Mouse (Mus musculus) forebrain, embryonic 12.5 days (tissue): ENCODE measurements at regions not wholly inside any gene's neighbourhood (a gene's known extent, or its start where the extent isn't known, plus 50 kb on each side); places are given as distances from the start of the nearest gene placed in this dataset.

Experiments used
- ATAC-seq: fragments of 200-750 bp; cut with Nextera tagmentation; 2 replicates; pipeline ENCODE4 v1.8.0; 2017; ENCODE audit warnings: moderate TSS enrichment; ENCODE audit not compliant: low FRiP score
- H3K27ac ChIP-seq: fragments of 300-500 bp; sonication (generic); 2 replicates; pipeline ENCODE4 v1.5.1; 2016; ENCODE audit warnings: mild to moderate bottlenecking
- H3K27me3 ChIP-seq: fragments of 300-500 bp; sonication (generic); 2 replicates; pipeline ENCODE4 v1.6.1; 2016; ENCODE audit warnings: mild to moderate bottlenecking
- H3K36me3 ChIP-seq: fragments of 300-500 bp; sonication (generic); replicated peaks from 2 replicates; pipeline ENCODE4 v1.6.1; 2016; ENCODE audit warnings: mild to moderate bottlenecking
- H3K4me1 ChIP-seq: fragments of 300-500 bp; sonication (generic); 2 replicates; pipeline ENCODE4 v1.6.1; 2016
- H3K4me2 ChIP-seq: fragments of 300-500 bp; sonication (generic); 2 replicates; pipeline ENCODE4 v1.6.1; 2016; ENCODE audit warnings: mild to moderate bottlenecking, moderate library complexity
- H3K4me3 ChIP-seq: fragments of 300-500 bp; sonication (generic); replicated peaks from 2 replicates; pipeline ENCODE4 v1.5.1; 2016; ENCODE audit warnings: mild to moderate bottlenecking
- H3K9ac ChIP-seq: fragments of 300-500 bp; sonication (generic); 2 replicates; pipeline ENCODE4 v1.6.1; 2016; ENCODE audit warnings: mild to moderate bottlenecking
- H3K9me3 ChIP-seq: fragments of 300-500 bp; sonication (generic); 2 replicates; pipeline ENCODE4 v1.6.1; 2016
- WGBS: fragments of 180-500 bp; shearing (Covaris S2); methylation state at CpG from one replicate; pipeline ENCODE4 v1.1.7; 2016; 5-methylcytosine and 5-hydroxymethylcytosine counted together

DNA sequence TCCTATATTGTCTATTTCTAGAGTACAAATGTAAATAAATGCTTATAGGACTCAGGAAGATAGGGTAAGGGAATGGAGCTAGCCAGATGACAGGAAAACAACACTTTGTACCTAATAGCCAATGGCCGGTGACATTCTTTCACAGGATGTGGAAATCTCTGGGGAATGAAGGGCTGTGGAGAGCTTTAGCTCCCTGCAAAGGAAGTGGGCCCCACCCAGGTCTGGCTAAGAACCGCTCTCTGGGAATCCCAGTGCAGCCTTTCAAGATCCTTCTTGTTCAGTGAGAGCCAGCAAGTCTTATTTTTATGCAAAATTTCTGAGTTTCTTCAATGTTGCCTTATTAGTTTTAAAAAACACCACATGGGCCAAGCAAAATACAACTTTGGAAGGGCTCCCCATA is 54.7 kb upstream of the Pappa2 start:
- no peak for ATAC-seq
- Histone ChIP-seq H3K4me2 (no peak overlapping the region), H3K36me3 (no peaks in the 10 kb centered on the region), H3K4me1 (no peaks in the 10 kb centered on the region), H3K27me3 (no peaks in the 10 kb centered on the region), H3K9ac (no peak overlapping the region), H3K27ac (no peak overlapping the region), H3K4me3 (no peak overlapping the region), H3K9me3 (no peaks in the 10 kb centered on the region)
- 88% methylated on average over 2 of the region's 2 CpGs for WGBS

DNA sequence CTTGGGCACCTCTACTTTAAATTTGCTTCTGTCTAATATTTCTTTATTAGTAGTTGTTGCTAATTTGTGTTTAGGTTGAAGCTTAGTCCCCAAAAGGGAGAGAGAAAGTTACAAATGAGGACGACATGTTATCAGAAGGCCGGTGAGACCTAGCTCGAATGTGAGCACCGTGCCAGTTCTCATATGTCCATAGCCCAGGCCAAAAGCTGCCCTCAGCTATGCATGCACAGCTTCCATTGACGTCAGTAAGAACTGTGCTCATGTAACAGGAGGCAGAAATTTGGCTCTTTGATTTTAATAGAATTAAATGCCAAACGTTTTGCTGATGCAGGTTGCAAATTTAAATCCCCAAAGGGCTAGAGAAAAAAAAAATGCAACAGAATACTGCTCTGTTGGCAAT is 56.1 kb upstream of the Pappa2 start:
- H3K9ac ChIP-seq = no peak overlapping the region
- H3K4me1 ChIP-seq = no peaks in the 10 kb centered on the region
- no peak overlapping the region for H3K27ac ChIP-seq
- H3K9me3 ChIP-seq = no peaks in the 10 kb centered on the region
- no peaks in the 10 kb centered on the region for H3K27me3 ChIP-seq
- 77% methylated on average over 6 of the region's 6 CpGs for WGBS
- H3K4me3 ChIP-seq = no peak overlapping the region
- H3K36me3 ChIP-seq = no peaks in the 10 kb centered on the region
- no peak for ATAC-seq
- H3K4me2 ChIP-seq = no peak overlapping the region

DNA sequence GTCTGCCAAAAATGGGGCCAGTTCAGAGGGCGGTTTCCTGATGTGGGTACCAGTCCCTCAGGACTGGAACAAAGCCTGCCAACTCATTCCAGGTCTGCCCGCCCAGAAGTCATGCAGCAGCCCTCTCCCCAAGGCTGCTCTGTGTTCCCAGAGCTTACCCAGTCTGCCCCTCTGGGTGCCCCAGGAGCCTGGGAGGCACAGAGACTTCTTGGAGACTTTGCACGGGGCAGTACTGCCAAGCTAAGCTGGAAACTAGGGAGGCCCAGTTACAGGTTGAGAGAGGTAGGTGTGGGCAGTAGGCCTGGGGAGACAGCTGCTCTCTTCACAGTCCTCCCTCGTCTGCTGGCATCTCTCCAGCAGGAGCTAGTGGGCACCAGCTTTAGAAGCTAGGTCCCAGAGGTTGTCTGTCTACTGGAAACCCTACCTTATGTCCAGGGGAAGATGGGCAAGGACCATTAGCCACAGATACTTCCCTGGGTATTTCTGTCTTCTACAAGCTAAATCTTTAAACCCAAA is 65.6 kb upstream of the Pappa2 start:
- 72% methylated on average over 4 of the region's 4 CpGs for WGBS
- Histone ChIP-seq H3K27me3 (no peaks in the 10 kb centered on the region), H3K9me3 (no peaks in the 10 kb centered on the region), H3K4me2 (no peak overlapping the region), H3K4me1 (no peaks in the 10 kb centered on the region), H3K27ac (no peak overlapping the region), H3K9ac (no peak overlapping the region), H3K36me3 (no peaks in the 10 kb centered on the region), H3K4me3 (no peak overlapping the region)
- ATAC-seq = no peak

DNA sequence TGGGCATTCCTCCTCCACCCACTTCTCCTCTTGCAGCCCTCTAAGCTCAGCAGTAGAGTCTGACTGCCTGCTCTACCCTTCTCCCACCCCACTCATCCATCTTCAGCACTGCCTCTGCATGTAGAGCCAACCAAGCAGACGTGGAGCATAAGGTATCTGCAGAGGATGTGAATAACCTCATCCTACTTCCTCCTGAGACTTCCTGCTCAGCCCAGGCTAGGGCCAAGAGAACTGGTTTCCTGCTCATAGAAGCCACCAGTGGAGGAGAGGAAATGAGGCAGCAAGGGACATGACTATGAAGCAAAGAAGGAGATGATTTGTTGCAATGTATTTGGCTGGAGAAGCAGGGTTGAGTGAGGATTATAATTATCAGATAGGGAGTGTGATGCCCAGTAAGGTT is 84.7 kb upstream of the Pappa2 start:
- H3K4me3 ChIP-seq = no peak overlapping the region
- H3K9ac ChIP-seq = no peak overlapping the region
- H3K4me2 ChIP-seq = no peak overlapping the region
- H3K36me3 ChIP-seq = no peaks in the 10 kb centered on the region
- H3K27ac ChIP-seq = no peak overlapping the region
- H3K4me1 ChIP-seq = no peaks in the 10 kb centered on the region
- 79% methylated on average over 1 of the region's 1 CpGs for WGBS
- H3K9me3 ChIP-seq = no peaks in the 10 kb centered on the region
- no peak for ATAC-seq
- no peaks in the 10 kb centered on the region for H3K27me3 ChIP-seq

DNA sequence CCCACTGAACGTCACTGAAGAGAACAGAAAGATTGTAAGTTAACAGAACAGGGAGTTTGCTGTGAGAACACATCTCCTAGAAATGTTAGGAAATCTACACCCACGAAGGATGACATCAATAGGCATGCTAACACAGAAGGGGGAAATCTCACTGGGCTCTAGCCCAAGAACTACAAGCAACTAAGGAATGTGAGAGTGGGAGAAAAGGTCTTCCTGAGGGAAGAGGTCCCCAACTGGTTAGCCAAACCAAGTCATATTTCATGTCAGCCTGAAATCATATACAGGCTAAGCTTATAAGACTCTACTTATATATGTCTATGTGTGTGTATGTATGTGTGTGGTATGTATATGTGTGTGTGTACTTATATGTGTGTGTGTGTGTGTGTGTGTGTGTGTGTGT is 118.9 kb upstream of the Pappa2 start:
- 79% methylated on average over 2 of the region's 2 CpGs for WGBS
- ATAC-seq = no peak
- Histone ChIP-seq H3K4me1 (no peaks in the 10 kb centered on the region), H3K27ac (no peak overlapping the region), H3K9me3 (no peaks in the 10 kb centered on the region), H3K9ac (no peak overlapping the region), H3K27me3 (no peaks in the 10 kb centered on the region), H3K4me3 (no peak overlapping the region), H3K36me3 (no peaks in the 10 kb centered on the region), H3K4me2 (no peak overlapping the region)

DNA sequence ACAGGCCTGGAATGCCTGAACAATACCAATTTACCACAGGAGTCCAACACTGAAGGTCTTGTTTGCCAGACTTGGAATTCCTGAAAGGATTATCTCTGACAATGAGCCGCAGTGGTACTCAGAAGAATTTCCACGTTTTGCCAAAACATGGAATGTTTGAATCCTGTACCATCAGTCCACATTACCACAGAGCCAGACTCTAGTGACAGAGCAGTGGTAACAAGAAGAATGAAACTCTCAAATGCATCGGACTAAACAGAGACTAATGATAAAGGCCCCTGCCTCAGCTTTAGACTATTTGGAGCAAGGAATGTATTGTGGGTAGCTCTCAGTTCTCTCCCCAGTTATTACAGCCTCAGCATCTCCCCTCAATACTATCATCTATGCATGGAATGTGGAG is 109.9 kb upstream of the Cop1 start:
- no peaks in the 10 kb centered on the region for H3K9me3 ChIP-seq
- no peak overlapping the region for H3K4me3 ChIP-seq
- no peaks in the 10 kb centered on the region for H3K27me3 ChIP-seq
- no peak overlapping the region for H3K9ac ChIP-seq
- ATAC-seq = no peak
- H3K4me2 ChIP-seq = no peak overlapping the region
- no peaks in the 10 kb centered on the region for H3K4me1 ChIP-seq
- no peak overlapping the region for H3K27ac ChIP-seq
- H3K36me3 ChIP-seq = no peaks in the 10 kb centered on the region
- WGBS = 33% methylated on average over 3 of the region's 3 CpGs

DNA sequence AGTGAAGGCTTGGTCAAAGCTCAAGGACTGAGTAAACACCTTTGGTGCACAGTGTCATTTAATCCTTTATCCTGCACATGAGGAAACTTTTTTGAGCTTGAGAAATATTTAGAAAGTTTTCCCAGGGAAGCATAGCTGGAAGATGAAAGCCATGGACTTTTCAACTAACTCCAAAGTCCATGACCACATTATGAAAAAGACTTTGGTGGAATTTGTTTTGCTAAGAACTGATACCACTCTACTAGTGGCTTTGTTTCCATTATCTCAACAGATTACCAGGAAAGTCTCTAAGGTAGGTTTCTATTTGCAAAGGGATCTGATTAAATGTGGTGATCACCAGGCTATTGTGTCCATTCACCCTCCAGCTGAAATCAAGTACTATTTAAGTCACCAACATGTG is 107.2 kb upstream of the Cop1 start:
- H3K4me3 ChIP-seq = no peak overlapping the region
- no peak overlapping the region for H3K4me2 ChIP-seq
- H3K9ac ChIP-seq = no peak overlapping the region
- H3K36me3 ChIP-seq = no peaks in the 10 kb centered on the region
- ATAC-seq = no peak
- H3K27ac ChIP-seq = no peak overlapping the region
- H3K9me3 ChIP-seq = no peaks in the 10 kb centered on the region
- no peaks in the 10 kb centered on the region for H3K27me3 ChIP-seq
- H3K4me1 ChIP-seq = no peaks in the 10 kb centered on the region

DNA sequence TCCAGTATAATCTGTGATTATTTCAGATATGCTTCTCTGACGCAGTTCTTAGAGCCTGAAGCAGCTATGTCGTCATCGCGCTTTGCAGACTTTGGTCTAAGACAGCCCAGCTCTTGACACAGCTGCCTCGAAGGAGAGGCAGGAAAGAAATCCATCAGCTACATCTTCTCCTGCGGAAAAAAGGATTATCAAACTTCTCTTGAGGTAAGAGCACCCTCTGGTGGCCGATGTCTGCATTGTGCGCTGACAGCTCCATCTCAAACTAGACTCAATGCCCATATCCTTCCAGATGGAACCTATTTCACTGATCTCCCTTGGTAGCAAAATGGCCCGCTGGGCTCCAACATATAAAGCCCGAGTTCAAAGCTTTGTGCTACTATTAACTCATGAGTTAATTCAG is 96.8 kb upstream of the Cop1 start:
- Histone ChIP-seq H3K9me3 (no peaks in the 10 kb centered on the region), H3K27me3 (no peaks in the 10 kb centered on the region), H3K27ac (no peak overlapping the region), H3K4me2 (0 out of 2 replicates have a peak overlapping the region, but pooled peaks have one; percentile 24), H3K4me1 (no peaks in the 10 kb centered on the region), H3K9ac (no peak overlapping the region), H3K4me3 (no peak overlapping the region), H3K36me3 (no peaks in the 10 kb centered on the region)
- peak; percentile 73 for ATAC-seq
- WGBS = 13% methylated on average over 10 of the region's 10 CpGs

DNA sequence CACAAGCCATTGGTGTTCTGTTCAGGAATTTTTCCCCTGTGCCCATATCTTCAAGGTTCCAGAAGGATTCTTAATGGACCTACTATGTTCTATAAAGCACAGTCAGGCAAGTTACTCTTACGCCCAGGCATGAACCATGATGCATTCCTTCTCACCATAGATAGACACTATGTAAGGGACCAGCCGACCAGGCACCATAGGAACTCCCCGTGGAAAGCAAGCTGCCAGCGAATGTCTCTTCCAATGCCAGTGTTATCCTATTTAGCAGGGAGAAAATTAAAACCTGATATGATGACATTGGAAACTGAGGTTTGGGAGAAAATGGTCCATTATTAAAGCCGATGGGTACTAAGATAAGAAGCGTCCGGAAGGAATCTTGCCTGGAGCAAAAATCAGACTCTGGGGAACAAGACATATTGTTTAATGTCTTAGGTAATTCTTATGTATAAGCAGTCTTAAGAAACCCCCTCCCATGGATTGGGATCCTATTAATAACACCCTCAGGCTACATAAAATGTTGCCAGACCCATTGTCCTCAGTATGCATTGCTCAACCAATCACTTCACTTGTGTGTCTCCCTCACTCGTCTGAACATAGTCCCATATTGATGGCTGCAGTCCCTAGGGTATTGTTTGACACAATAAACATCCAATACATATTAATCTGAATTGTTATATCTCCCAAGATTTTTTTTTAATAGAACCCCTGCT is 84.2 kb upstream of the Cop1 start:
- Histone ChIP-seq H3K4me2 (no peak overlapping the region), H3K27ac (no peak overlapping the region), H3K4me3 (no peak overlapping the region), H3K36me3 (no peaks in the 10 kb centered on the region), H3K4me1 (no peaks in the 10 kb centered on the region), H3K27me3 (no peaks in the 10 kb centered on the region), H3K9me3 (no peaks in the 10 kb centered on the region), H3K9ac (no peak overlapping the region)
- WGBS = 83% methylated on average over 8 of the region's 8 CpGs
- no peak for ATAC-seq

DNA sequence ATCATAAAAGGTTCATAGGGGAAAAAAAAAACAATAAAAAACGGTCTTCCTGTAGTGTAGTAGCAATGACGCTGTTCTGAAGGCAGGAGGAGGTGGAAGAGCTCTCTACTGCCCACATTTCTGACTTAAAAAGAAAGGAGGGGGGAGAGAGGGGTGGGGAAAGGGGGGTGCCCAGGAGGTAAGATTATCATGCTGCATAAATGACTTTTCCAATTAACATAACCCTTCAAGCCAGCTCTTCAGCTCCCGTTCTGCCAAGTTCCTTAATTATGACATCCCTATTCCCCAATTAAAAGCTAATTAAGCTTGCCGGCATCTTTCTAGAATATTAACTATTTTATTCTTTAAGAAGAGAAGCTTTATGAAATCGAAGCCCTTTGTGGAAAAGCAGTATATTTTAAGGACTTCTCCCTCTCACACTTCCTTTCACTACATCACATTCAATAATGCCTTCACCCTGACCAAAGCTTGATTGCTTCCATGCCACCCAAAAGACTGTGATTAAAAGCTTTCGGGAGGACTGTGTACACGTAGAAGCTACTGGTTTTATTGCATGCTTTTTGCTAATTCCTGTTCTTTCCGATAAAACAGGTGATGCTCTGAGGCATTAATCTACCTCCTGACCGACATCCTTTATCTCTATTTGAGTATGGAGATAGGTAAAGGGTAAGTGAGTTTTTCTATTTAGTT is 83.5 kb upstream of the Cop1 start:
- H3K9me3 ChIP-seq = no peaks in the 10 kb centered on the region
- WGBS = 54% methylated on average over 9 of the region's 9 CpGs
- H3K4me3 ChIP-seq = no peak overlapping the region
- peak; percentile 44; the same call in 1 of the 2 replicates for ATAC-seq
- no peaks in the 10 kb centered on the region for H3K36me3 ChIP-seq
- no peaks in the 10 kb centered on the region for H3K27me3 ChIP-seq
- no peaks in the 10 kb centered on the region for H3K4me1 ChIP-seq
- no peak overlapping the region for H3K9ac ChIP-seq
- H3K27ac ChIP-seq = peak overlapping the region; percentile 59; the same call in 1 of the 2 replicates
- H3K4me2 ChIP-seq = no peak overlapping the region

DNA sequence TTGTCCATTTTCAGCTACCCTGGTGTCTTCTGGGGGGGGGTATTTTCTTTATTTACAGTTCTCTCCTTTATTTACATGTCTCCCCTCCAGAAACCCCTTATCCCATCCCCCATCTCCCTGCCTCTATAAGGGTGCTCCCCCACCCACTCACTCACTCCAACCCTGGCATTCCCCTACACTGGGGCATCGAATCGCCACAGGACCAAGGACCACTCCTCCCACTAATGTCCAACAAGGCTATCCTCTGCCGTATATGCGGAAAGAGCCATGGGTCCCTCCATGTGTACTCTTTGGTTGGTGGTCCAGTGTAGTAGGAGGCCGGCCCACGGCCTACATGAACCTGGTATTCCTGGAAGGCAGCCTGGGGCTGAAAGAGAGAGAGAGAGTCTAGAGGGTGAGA is 82.9 kb upstream of the Cop1 start:
- H3K4me2 ChIP-seq = no peak overlapping the region
- peak overlapping the region; percentile 59; the same call in 1 of the 2 replicates for H3K27ac ChIP-seq
- 80% methylated on average over 6 of the region's 6 CpGs for WGBS
- H3K9ac ChIP-seq = no peak overlapping the region
- no peaks in the 10 kb centered on the region for H3K27me3 ChIP-seq
- H3K36me3 ChIP-seq = no peaks in the 10 kb centered on the region
- no peaks in the 10 kb centered on the region for H3K9me3 ChIP-seq
- ATAC-seq = no peak; the same call in 1 of the 2 replicates
- no peaks in the 10 kb centered on the region for H3K4me1 ChIP-seq
- no peak overlapping the region for H3K4me3 ChIP-seq

DNA sequence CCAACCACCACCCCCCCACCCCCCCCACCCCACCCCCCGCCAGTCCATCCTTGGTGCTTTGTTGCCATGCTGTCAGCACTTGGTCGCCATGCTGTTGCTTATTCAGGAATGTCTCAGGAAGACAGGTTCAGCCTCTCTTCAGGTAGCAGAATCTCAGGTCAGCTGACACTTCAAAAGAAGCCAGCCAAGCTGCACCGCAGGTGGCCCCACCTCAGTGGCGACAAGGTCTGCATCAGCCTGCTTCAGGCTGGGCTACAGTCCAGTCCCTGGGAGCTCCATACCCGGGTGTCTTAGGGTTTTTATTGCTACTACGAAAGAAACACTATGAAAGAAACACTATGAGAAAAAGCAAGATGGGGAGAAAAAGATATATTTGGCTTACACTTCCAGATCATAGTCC is 82.4 kb upstream of the Cop1 start:
- H3K36me3 ChIP-seq = no peaks in the 10 kb centered on the region
- 48% methylated on average over 6 of the region's 6 CpGs for WGBS
- no peaks in the 10 kb centered on the region for H3K9me3 ChIP-seq
- H3K9ac ChIP-seq = no peak overlapping the region
- no peaks in the 10 kb centered on the region for H3K27me3 ChIP-seq
- H3K4me2 ChIP-seq = no peak overlapping the region
- no peak for ATAC-seq
- no peak overlapping the region for H3K27ac ChIP-seq
- no peaks in the 10 kb centered on the region for H3K4me1 ChIP-seq
- H3K4me3 ChIP-seq = no peak overlapping the region

DNA sequence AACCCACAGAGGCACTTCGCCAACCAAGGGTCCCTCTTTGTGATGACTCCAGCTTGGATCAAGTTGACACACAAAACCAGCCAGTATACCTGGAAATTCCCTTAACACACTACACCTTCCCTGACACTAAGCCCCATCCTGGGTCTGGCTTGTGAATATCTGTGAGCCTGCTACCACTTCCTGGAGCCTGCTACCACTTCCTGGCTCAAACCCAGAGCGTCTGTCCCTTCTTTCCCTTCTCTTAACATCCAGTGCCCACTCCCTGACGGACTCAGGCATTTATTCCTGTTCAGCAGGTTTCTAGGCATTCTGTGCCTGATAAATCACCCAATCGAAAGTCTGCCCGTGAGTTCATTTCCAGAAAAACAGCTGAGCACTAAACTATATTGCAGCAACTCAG is 81.8 kb upstream of the Cop1 start:
- Histone ChIP-seq H3K9me3 (no peaks in the 10 kb centered on the region), H3K9ac (no peak overlapping the region), H3K4me3 (no peak overlapping the region), H3K4me2 (no peak overlapping the region), H3K27me3 (no peaks in the 10 kb centered on the region), H3K4me1 (no peaks in the 10 kb centered on the region), H3K27ac (no peak overlapping the region), H3K36me3 (no peaks in the 10 kb centered on the region)
- 85% methylated on average over 5 of the region's 5 CpGs for WGBS
- ATAC-seq = no peak
